Mouse (Mus musculus) lung, adult 2 months (tissue): Measurements from ENCODE around the gene Bmyc.

Experiments
- CTCF ChIP-seq: fragments of 200-500 bp; IDR thresholded peaks from 2 replicates; pipeline ENCODE4 v1.5.1; 2011; ENCODE audit warnings: mild to moderate bottlenecking, low read length, control low read depth; ENCODE audit not compliant: insufficient read depth
- POLR2A ChIP-seq: fragments of 200-500 bp; IDR thresholded peaks from 2 replicates; pipeline ENCODE4 v1.6.1; 2011; ENCODE audit warnings: low read depth, mild to moderate bottlenecking, control low read depth, low read length, borderline replicate concordance; ENCODE audit errors: extremely low read depth

DNA sequence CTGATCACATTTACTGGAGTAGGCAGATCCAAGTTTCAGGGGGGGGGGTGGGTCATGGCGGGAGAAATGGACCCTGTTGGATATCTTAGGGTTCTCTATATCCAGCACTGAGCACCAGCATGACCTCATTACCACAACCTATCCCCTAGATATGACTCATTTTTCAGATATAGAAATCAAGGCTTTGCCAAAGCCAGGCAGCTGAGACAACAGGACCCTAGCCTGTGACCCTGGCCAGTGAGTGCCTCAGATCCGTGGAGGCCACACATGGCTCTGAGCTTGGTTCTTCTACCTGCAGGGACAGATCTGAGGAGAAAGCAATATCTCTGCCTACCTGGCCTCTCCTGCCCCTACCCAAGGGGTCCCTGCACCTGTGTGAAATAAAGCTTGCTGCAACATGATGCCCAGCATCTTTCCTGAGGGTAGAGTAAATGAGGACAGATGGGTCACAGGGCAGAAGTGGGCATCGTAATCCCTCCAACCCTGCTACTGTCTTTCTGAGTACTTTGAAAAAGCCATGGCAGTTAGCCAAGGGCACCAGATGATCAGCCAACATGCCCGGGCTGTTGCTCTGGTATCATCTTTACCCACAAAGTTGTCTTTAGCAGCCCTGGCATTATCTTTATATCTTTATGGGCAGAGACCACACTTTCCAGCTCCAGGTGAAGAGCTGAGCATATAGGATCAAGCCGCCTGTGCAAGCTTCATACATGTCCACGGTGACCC lies 45.1 kb upstream of the Bmyc start:
- no peak for TF ChIP-seq POLR2A
- no peak for TF ChIP-seq CTCF
